Mouse (Mus musculus) right cerebral cortex, postnatal 10 days (tissue): Measurements from ENCODE around the gene Ica1.

Source experiments
- DNase-seq, 2 experiments: peaks; one replicate each; pipeline ENCODE4 v3.0.0; 2021; ENCODE audit warnings: low spot score in 2 of 2

Ica1 gene

DNA sequence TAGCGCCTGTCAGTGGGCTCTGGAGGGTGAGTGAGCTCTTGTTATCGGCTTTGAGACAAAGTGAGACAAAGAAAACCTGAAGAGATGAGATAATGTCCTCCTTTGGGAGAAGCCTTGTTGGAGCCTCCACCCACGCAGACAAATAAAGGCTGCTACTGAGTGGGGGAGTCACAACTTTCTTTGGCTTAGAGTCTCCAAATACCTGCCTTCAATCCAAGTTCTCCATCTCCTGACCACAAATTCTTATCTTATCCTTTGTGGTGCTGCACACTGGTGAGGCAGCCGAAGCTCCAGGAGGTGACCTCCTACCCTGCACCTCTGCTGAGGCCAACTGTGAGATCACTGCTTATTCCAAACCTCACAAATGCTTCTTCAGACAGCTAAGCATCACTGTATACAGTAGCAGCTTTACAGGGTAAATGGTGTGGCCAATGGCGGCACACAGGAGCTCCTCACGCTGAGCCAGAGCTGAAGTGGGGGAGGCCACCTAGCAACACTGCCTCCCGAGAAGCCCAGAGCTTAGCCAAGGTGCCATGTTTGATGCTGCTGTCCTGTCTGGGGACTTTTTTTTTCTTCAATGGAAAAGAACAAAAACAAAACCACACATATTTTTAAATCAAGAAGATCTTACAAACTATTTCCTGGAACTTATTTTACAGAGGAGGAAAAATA is 130.6 kb downstream of the Ica1 start:
- no peak for DNase-seq

DNA sequence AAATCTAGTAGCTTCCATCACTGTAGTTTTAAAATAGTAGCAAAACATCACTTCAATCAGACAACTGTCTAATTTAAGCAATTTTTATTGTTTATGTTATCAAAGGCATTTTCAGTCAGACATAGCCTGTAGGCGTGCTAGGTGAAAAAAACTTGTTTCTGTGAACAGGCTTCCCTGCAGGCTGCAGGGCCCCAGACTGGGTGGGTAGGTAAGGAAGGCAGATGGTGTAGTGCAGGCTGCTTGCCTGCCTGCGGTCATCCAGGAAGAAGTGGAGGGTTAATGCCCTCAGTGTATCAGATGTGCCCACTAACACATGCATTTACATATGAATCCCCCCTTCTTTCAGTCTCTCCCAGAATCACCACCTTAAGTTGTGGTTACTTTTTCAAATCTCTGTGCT is 132.6 kb downstream of the Ica1 start:
- no peak for DNase-seq

DNA sequence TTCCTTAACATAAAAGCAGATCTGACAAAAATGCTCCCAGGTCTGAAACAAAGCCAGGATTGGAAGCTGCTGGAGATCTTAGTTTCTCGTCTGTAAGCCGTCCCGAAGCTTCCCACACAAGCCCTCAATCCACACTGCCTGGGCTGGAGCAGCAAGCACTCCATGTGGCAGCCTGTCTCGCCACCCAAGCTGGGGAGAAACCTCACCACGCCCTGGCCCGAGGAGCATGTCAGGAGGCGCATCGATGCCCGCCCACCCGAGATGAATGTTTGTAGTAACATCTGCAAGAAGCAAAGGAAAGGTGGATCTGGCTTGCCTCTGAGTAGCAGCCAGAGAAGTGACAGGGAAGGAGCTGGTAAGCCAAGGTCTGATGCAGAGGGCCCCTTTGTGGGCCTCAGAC is 133.6 kb downstream of the Ica1 start:
- DNase-seq, result peak; percentile 60 to 69

DNA sequence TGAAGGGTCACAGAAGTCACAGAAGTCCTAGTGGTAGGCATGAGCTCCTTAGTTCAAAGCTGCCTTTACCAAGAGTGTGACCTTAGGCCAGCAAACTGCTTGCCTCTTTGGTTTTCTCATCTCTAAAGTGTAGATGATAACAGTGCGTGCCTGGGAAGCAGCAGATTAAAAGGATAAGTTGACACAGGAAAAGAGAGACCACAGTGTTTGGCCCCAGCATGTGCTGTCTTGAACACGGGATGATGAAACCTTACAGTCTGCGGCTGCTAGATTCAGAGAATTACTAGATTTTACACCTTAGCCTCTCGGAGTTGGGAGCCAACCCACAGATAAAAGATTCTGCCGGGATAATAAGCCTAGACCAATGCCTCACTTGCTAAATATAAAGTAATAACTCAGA is 137.4 kb downstream of the Ica1 start:
- DNase-seq, result no peak

DNA sequence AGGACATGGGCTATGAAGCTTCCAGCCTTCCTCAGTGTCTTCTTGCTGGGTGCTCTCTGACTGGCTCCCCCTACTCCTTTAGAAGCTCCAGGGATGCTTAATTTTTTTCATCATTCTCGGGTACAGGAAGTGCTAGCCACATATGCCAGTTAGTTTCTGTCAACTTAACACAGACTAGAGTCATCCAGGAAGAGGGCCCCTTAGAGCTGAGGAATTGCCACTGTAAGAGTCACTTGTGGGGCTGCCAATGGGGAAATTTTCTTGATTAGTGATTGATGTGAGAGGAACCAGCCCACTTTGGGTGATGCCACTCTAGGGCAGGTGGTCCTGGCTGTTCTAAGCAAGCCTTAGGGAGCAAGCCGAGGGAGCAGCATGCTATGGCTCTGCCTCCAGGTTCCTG is 138.8 kb downstream of the Ica1 start:
- DNase-seq, result no peak

DNA sequence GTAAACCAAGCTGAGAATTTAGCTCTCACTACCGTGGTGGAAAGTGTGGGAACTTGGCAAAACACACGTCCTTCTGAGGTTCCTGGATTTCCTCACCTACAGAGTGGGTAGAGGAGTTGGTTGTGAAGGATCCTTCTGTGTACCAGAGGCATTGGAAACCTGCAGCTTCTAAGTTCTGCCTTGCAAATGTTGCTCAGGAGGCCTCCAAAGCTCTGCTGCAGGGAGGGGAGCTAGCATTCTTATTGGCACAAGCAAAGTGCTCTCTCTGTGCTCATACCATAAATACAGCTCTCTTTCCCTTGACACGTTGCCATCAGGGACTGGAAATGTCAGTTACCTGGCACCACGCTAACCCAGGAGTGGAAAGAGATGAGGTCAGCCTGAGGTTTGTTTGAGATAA is 139.4 kb downstream of the Ica1 start:
- DNase-seq, result no peak

DNA sequence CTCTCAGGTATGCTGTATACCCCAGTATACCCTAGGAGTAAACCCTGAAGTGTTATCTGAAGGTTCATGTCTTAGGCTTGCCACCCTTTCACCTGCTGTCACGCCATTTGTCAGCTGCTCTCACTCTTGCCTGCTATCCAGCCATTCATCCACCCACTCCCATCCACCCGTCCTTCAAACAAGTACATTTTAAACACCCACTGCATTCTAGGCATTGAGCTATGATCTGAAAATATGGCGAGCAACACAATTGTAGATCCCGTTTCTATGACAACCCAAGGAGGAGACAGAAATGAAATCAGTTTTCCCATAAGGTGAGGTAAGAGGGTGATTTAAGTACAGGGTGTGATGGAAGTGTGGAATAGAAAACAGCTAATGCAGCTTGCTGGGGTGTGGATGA is 140.2 kb downstream of the Ica1 start:
- peak in 1 of 2 experiments; percentile 71 for DNase-seq

DNA sequence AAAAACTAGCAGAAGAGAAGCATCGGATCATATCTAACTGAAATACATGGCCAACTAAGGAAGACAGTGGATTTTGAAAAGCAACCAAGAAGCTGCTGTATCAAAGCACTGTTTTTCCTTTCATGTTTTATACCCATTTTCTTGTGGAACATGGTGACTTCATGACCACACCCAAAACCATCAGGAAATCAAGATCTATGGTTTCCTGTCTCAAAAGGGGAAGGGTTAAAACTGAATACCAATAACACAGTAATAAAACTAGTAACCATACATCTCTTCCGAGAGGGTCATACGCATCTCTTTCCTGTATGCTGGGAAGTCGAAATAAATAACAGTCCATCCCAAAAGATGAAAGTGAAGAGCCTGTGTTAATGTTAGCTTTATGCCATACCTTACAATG is 145.6 kb downstream of the Ica1 start:
- no peak for DNase-seq

DNA sequence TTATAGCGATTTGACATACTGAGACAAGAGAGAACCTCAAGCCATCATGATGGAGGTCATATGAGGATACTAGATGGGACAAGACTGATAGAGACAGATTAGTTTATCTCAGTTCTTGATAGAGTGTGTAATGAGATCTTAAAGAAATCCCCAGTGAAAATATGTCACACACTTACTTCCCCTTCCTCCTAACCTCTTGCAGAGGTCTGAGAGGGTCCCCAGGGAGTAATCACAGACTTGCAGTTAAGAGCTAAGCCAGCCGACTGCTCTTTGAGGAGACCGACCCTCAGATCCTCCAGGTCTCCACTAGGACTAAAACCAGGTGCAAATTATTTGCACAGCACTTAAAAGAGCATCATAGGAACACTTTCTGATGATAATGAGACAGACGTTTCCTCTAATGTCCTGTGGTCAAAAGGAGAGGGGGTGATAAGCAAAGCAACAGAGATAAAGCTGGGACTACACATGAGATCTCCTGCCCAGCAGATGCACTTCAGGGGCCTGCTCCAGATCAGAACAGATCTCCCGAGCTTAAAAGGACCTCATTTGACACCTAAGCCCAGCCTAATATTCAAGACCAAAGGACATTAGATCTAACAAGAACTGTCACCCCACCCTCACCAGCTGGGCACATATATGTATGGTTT is 146.2 kb downstream of the Ica1 start:
- DNase-seq, result no peak

DNA sequence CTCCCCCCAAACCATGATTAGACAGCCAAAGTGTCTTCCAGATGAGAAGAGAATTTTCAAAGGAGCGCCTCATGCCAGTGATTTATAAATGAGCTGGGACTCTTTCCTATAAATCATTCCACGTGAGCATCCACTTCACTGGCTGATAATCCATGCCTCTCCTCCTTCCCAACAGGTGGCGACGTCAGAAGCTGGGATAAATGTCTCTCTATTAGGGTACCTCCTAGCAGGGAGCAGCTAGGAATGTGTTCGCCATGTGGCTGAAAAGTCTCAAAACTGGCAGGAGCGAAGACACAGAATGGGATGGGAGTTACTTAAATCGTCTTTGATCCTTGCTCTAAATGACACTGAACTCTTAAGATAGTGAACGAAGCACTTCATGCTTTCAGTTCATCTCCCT is 146.9 kb downstream of the Ica1 start:
- no peak for DNase-seq

DNA sequence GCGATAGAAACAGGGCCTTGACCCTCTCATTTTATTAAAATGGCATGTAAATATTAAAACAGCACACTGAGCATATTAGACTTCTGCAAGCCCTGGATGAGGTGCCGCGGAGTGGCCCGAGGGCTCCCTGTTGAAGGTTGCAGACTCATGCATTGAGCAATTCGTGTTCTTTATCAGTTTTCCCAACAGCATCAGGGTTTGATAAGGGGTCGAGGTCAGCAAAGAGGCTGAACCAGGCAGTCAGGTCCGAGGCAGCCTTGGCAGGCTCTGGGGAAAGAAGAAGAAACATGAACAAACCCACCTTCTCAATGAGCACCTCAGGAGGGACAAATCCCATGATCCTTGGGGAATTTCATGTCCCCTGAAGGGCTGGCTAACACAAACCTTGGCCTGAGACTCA is 147.8 kb downstream of the Ica1 start:
- DNase-seq, result no peak

DNA sequence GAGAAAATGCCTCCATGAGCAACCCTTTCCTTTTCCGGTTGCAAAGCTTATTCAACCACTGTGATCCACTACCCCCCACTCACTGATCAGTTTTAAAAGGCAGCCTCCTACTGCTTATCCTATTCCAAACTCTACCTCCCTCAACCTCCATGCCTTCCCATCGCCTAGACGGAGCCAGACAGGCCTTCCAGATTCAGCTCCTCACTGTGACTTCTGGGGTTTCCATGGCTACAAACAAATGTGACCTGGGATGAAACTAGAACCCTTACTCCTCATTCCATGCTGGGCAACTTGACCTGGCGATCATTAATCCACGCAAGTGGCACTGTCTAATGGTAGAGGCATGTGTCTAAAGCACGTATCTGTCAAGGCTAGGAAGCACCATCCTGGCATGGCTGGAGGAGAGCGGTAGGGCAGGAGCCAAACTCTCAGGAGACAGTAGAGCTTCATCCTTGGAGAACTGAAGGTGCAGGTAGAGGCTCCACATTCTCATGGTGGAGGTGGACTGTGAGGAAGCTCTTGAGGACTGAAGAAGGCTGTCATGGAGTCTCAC is 149.5 kb downstream of the Ica1 start:
- no peak for DNase-seq

DNA sequence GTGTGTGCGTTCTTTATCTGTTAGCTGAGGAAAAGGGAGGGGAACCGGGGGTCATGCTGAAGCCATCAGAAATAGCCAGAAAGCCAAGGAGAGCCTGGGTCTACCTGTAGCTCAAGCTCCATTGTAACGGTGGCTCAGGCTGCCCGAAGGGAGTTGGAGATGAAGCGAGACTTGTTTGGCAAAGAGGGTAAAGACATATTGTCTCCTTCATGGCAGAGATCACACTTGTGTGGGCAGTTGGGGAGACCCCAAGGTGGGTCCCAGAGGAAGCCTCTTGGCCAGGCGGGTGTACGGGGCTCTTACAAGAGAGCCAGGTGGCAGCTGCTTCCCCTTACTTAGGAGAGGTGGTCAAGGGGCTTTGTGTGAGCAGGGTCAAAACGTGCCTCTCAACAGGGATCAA is 150.1 kb downstream of the Ica1 start:
- DNase-seq, result no peak

DNA sequence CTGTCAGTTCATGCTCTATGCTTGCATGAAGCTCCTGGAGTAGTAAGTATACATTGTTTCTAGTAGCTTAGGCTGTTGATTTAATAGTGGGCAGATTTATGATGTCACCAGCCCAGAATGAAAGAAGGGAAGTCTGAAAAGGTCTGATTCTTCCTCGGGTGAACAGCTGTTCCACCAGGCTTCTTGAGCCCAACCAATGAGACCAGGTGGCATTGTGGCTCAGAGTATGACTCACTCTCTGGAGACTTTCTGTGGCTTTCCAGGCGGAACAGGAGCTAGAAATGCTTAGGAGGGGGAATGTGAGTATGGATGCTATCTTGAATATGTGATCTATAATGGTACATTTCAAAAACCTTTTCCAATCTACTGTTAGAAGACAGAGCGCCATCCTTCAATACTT is 155.2 kb downstream of the Ica1 start:
- peak in 1 of 2 experiments; percentile 21 for DNase-seq

DNA sequence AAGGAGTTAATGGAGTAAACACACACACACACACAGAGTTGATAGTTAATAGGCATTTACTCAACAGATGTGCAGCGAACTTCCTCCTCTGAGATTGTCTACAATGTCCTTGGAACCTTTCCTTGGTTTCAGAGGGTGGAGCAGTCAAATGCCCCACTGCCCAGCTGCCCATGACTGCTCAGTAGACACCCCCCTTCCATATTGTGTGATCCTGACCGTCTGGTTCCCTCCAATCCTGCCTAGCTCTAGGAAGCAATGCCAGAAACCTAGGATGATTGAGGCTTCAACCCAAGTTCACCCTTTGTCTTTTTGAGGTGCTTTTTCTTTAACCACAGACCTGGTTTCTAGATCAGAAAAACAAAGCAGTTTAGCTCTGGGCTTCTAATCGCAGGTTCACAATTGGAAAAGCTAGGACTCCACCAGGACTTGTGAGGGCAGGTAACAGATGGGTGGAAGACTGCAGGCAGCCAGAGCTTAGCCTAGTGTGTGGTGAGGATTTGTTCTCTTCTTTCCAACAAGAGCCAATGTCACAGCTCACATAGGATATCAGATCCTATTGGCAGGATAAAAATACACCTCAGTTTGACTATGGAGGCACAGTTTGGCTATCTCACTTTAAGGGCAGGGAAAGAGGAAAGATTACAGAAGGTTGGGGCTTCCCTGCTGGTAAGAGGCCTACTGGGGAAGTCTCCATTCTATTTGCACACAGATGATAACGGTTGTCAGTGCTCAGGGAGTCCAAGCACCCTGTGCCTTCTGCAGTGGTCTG is 158.5 kb downstream of the Ica1 start:
- peak in 1 of 2 experiments; percentile 11 for DNase-seq

DNA sequence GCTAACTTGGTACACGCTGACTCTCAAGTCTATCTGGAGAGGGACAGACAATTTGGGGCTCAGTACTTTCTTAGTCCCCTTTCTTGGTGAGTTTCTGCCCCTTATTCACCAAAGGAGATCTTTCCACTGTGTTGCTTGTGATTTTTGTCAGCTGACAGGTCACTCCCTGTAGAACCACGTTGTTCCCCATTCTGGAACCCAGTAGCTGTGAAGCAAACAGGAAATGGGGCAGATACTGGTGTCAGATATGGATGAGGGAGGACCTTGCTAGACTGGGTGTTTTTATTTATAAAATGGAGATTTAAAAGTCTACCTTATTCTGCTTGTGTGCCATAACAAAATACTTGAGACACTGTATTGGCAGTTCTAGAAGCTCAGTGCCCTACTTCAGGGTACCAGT is 160.9 kb downstream of the Ica1 start:
- DNase-seq, result no peak

DNA sequence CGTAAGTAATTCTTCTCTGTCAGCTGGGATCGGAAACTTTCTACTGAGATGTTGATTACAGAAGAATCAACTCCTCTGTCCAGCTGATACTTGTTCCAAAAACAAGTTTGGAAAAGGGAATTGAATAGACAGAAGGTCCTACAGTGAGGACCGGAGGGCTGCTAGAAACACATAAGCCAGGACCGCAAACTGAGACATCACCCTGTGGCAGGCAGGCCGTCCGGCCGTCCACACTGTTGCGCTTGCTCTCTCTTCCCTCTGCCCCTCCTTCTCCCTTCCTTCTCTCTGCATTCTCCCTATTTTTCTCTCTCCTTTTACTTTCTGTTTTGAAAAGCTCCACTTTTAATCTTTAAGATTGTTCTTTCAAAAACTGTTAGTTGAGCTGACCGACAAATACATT is 186.6 kb downstream of the Ica1 start:
- DNase-seq, result no peak

DNA sequence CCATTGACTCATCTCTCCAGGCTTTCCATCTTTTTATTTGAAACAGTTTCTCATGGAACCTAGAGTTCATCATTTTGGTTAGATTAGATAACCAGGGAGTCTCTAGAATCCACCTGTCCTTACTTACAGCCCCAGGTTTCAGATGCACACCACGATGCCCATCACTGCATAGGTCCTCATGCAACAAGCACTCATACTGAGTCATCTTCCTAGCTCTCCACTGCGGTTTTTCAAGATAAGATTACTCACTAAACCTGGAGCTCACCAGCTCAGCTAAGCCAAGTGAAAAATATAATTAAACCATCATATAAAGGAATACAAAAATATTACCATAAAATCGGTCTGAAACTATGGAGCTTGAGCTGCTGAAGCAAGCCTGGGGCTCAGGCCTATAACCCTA is 194.4 kb downstream of the Ica1 start:
- DNase-seq, result no peak

DNA sequence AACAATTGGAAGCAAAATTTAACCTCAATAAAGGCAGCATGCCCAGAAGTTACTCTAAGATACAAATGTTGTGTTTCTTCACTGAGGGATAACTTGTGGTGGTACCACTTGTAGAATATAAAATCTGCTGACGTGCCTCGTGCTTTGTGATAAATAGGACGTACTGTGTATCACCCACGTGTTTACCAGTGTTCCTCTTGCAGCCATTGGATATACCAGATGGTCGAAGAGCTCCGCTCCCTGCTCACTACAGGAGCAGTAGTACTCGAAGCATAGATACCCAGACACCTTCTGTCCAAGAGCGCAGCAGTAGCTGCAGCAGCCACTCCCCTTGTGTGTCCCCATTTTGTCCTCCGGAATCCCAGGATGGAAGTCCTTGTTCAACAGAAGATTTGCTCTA is 195.9 kb downstream of the Ica1 start:
- no peak for DNase-seq
